Mouse (Mus musculus) G1E (cell line): ENCODE measurements around the gene Tnfaip1.

Experiments used
- CTCF ChIP-seq: IDR thresholded peaks from 2 replicates; pipeline ENCODE4 v1.5.1; 2012; ENCODE audit warnings: low read depth, low read length, inconsistent platforms, mixed read lengths
- GATA1 ChIP-seq: IDR thresholded peaks from 2 replicates; pipeline ENCODE4 v1.6.1; 2012; ENCODE audit warnings: borderline replicate concordance, low read length, inconsistent platforms, mixed read lengths
- GATA2 ChIP-seq: IDR thresholded peaks from 2 replicates; pipeline ENCODE4 v1.6.1; 2012; ENCODE audit warnings: low read depth, low read length, inconsistent platforms, borderline replicate concordance
- POLR2AphosphoS5 ChIP-seq: IDR thresholded peaks from 2 replicates; pipeline ENCODE4 v1.6.1; 2012; ENCODE audit warnings: low read depth, low read length, inconsistent platforms; ENCODE audit not compliant: insufficient replicate concordance
- TAL1 ChIP-seq: conservative IDR thresholded peaks from 2 replicates; pipeline ENCODE4 v1.6.1; 2012; ENCODE audit warnings: low read depth, low read length, inconsistent platforms, mixed read lengths

DNA sequence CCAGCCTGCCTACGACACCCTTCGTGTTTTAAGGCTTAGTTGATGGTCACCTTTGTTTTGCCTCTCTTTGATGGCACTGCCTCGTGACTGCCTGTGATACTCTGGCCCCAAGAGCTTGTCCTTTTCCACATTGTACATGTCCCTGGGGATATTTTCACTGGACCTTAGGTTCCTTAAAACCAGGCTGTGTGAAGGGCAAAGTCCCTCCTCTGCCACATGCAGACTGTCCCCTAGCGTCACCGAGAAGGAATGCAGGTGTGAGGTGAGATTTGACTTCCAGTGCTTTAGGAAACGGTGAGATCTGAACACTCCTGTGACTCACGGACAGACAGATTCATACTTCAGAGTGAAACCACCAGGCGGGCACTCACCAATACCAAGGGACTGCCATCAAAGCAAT, 21.1 kb upstream of the Tnfaip1 start:
- TF ChIP-seq CTCF = no peak
- no peak for TF ChIP-seq GATA1
- TF ChIP-seq TAL1 = no peak
- TF ChIP-seq POLR2AphosphoS5 = no peak
- TF ChIP-seq GATA2 = no peak
